Mouse (Mus musculus): ENCODE measurements around the gene Galnt9.
A peak's percentile ranks its signal among the peaks of the same experiment; 100 is the strongest.

The Galnt9 gene

GRCm38 (mm10) chr5:110594465-110594864, 50.3 kb downstream of the Galnt9 start:
- DNase-seq = no peak

- no peak for DNase-seq
Observed at GRCm38 (mm10) chr5:110595341-110595740, 51.2 kb downstream of the Galnt9 start.

GRCm38 (mm10) chr5:110596086-110596780, 52.1 kb downstream of the Galnt9 start:
- DNase-seq = no peak

GRCm38 (mm10) chr5:110597502-110597901, 53.3 kb downstream of the Galnt9 start:
- DNase-seq = no peak

- DNase-seq = peak; percentile 19
Observed at GRCm38 (mm10) chr5:110598298-110599095, 54.3 kb downstream of the Galnt9 start.

GRCm38 (mm10) chr5:110603016-110603685, 59.0 kb downstream of the Galnt9 start:
- peak; percentile 22 for DNase-seq

GRCm38 (mm10) chr5:110604311-110604710, 60.2 kb downstream of the Galnt9 start:
- DNase-seq = no peak

DNA sequence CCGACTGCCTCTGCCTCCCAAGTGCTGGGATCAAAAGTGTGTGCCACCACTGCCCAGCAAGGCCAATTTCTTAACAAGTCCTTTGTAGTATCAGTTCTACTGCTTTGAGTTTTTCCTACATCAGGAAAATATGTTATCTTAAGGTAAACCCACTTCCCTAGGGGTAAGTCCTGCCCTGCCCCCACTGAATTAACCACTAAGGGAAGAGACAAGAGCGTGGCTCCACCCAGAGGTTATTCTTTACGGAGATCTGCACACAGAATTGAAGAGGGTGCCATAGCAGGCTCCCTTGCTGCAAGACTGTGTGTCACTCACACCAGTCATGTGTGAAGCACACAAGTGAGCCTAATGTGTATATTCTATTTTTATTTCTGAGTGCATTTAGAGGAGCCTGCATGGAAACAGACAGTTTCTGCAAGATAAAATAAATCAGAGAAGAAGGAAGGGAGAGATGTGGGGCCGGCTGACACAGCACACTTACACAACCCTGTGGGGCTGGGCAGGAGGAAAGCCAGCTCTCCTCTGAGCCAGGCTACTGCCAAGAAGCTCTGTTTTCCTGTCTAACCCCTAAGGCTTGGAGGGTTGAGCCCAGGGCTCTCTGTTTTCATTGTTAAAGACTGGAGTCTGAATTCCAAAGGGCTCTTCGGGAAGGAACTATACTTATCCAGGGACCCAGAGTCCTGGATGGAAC, 61.5 kb downstream of the Galnt9 start:
- no peak for DNase-seq

GRCm38 (mm10) chr5:110607767-110608166, 63.6 kb downstream of the Galnt9 start:
- no peak for DNase-seq

DNA sequence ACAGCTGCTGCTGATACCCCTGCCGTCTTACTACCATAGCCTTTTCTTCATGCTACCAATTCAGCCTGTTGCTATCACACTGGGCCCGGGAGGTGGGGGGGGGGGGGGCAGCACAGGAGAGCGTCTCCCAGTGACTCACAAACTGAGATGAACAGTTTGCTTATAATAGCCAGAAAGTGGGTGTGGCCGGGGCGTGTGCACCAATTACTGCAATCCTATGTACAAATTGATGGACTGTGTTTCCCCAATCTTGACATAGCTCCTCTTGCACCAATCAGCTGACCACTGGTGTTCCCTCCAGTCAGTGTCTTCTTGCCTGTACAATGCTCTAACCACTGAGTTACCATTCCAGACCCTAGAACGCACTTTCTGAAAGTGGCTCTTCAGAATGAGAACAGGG, 64.2 kb downstream of the Galnt9 start:
- no peak for DNase-seq

DNA sequence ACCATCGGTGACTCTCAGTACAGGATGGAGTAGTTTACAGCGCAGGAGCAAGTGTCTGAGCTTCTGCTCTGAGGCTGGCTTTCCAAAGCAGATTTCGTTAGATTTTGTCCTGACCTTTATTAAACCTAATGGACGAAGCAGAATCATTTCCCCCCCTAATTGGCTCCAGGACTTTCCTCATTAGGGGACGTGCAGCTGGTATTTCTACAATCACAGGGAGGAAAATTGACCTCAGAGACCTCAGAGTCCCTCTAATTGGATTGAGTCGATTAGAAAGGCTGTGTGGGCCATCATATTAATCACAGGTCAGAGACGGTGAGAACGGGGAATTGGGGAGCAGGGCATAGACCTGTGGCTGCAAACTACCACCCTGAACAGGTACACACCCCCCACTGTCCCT, 64.8 kb downstream of the Galnt9 start:
- DNase-seq = no peak

GRCm38 (mm10) chr5:110609425-110609824, 65.3 kb downstream of the Galnt9 start:
- DNase-seq = no peak

GRCm38 (mm10) chr5:110609868-110610267, 65.7 kb downstream of the Galnt9 start:
- no peak for DNase-seq

GRCm38 (mm10) chr5:110610484-110610883, 66.3 kb downstream of the Galnt9 start:
- DNase-seq = no peak

DNA sequence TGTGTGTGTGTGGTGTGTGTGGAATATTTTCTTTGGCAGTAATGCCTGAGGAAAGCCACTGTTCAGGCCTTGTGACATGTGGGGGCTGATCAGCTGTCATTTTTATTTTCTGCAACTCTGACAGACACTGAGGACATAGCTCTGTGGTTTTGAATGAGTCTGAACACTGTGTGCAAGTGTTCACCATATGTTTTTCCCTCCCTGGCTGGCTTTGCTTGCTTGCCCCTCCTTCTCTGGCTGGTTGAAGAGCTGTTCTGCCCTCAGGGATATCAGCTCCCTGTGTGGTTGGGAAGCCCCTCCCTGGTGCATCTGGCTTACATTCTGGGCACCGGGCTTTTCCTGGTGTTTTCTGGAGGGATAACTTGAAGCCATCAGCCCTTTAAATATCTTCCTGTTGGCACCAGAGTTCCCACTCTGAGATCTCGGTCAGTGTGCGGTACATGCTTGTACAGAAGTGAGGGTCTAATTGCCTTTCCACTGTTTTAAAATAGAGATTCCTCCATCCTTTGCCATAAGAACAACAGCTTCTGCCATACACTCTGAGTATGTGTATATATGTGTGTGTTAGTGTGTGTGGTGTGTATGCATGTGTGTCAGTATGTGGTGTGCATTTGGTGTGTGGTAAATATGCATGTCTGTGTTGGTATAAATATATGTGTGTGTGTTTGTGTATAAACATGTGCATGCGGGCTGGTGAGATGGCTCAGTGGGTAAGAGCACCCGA, 67.4 kb downstream of the Galnt9 start:
- no peak for DNase-seq

GRCm38 (mm10) chr5:110619226-110619625, 75.1 kb downstream of the Galnt9 start:
- DNase-seq = no peak

- no peak for DNase-seq
Observed at GRCm38 (mm10) chr5:110624319-110624718, 80.2 kb downstream of the Galnt9 start.

- DNase-seq = no peak
Observed at GRCm38 (mm10) chr5:110627351-110627750, 83.2 kb downstream of the Galnt9 start.

DNA sequence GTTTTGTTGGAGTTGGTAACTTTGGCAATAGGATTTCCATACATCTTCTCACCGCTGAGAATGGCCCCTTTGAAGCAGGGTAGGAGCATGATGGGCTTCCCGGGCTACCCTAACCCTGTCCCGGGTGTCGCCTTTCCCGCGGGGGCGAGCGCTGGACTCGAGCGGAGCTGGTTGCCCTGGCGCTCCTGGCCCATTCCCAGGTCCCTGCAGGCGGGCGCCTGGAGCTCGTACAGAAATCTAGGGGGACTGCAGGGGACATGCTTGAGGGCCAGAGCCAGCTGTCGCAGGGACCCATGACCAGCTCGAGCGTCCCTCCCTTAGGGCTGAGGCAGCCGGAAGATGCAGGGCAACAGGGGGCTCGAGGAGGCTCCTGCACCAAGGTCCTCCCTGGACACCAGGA, 84.0 kb downstream of the Galnt9 start:
- no peak for DNase-seq

- DNase-seq = no peak
Observed at GRCm38 (mm10) chr5:110629525-110630120, 85.5 kb downstream of the Galnt9 start.

DNA sequence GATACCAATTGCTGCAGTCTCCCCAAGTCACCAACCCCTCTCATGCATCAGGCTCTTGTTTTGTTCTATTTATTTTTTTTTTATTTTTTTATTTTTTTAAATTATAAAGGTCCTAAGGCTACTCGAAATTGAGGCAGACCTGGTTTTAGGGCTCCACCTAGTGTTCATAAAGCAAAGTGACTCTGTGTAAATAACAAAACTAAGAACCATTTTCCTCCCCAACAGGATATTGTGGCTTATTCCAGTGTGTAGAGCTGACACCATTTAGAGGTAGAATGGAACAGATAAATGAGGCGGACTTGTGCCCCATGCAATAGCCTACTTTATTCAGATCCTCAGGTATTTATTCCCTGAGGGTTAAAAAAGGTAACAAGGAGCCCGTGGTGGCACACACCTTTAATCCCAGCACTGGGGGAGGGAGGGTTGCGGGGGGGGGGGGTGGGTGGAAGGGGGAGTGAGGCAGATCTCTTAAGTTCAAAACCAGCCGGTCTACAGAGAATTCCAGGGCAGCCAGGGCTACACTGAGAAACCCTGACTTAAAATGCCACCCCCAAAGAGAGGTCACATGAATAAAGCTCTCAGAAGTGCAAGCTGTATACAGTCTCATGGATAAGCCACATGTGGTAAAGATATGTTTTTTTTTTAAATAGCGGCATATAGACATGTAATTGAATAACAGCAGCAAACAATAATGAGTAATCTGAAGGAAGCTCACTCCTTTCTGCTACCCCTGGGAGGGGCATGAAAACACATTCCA, 92.0 kb downstream of the Galnt9 start:
- no peak for DNase-seq

Measured in liver (tissue).